Mouse (Mus musculus): ENCODE measurements around the gene Mapk11.

- TF ChIP-seq CTCF (IDR thresholded peaks at IDR 0.05; ENCODE audit: low read depth) (no peak), EP300 (IDR thresholded peaks at IDR 0.05; ENCODE audit: low read depth) (no peak)
These were observed 23.0 kb upstream of the Mapk11 start for GRCm38 (mm10) chr15:89172276-89172935.
